Mouse (Mus musculus): ENCODE data around the gene Slc22a1. TPM values are rescaled to one million over a fixed set of nuclear protein-coding genes. Genes with fewer than 3 reads are reported as not detected.
A peak's percentile ranks its signal among the peaks of the same experiment; 100 is the strongest.

The Slc22a1 gene
- polyA plus RNA-seq, 1 experiment from 2014 or later = 0.58 TPM

- Histone ChIP-seq H3K36me3 (peaks cover 75% of the 10 kb centered on the region), H3K27ac (peak overlapping the region; percentile 78), H3K9me3 (no peaks in the 10 kb centered on the region), H3K4me3 (no peak overlapping the region), H3K27me3 (no peaks in the 10 kb centered on the region), H3K4me1 (peaks cover 44% of the 10 kb centered on the region), H3K9ac (peak overlapping the region; percentile 32; the same call in 1 of the 2 replicates), H3K4me2 (0 out of 2 replicates have a peak overlapping the region, but pooled peaks have one; percentile 7)
- 88% methylated on average over 2 of the region's 2 CpGs for WGBS
- ATAC-seq (ENCODE audit: insufficient number of reproducible peaks, insufficient read depth, low FRiP score, low TSS enrichment, low read depth) = no peak
These were observed 35.3 kb upstream of the Slc22a1 start for GRCm38 (mm10) chr17:12710976-12711375.

GRCm38 (mm10) chr17:12710050-12710780 is 34.6 kb upstream of the Slc22a1 start:
- Histone ChIP-seq H3K4me1 (peaks cover 47% of the 10 kb centered on the region), H3K4me3 (no peak overlapping the region), H3K27ac (peak overlapping the region; percentile 78), H3K4me2 (peak overlapping the region; percentile 18; the same call in 1 of the 2 replicates), H3K9ac (no peak overlapping the region), H3K36me3 (peaks cover 68% of the 10 kb centered on the region), H3K9me3 (no peaks in the 10 kb centered on the region), H3K27me3 (no peaks in the 10 kb centered on the region)
- ATAC-seq (ENCODE audit: insufficient number of reproducible peaks, insufficient read depth, low FRiP score, low TSS enrichment, low read depth) = peak; percentile 23; the same call in 1 of the 2 replicates
- 51% methylated on average over 13 of the region's 13 CpGs for WGBS

DNA sequence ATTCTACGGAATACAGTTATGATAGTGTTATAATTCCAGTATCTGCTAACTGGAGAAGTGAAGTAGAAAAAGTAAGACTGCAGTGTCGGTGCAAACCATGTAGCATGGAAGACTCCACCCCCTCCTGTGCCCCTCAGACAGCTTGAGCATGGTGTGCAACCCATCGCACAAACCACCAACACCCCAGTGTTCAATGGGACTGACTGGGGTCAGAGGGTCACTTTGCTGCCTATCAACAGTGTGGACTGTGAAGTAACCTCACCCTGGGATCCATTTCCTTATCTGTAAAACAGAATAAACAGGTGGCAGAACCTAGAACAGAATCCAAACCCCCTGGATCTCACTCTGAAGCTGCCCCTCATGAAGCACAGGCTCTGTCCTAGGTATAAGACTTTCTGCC is 32.8 kb upstream of the Slc22a1 start:
- no peak for ATAC-seq (ENCODE audit: insufficient number of reproducible peaks, insufficient read depth, low FRiP score, low TSS enrichment, low read depth)
- no peaks in the 10 kb centered on the region for H3K27me3 ChIP-seq
- no peaks in the 10 kb centered on the region for H3K9me3 ChIP-seq

GRCm38 (mm10) chr17:12706590-12707049 is 31.0 kb upstream of the Slc22a1 start:
- 73% methylated on average over 10 of the region's 10 CpGs for WGBS
- 0 out of 2 replicates have a peak overlapping the region, but pooled peaks have one; percentile 39 for H3K27ac ChIP-seq
- no peak overlapping the region for H3K9ac ChIP-seq
- H3K4me3 ChIP-seq = no peak overlapping the region
- H3K36me3 ChIP-seq = peaks cover 68% of the 10 kb centered on the region
- no peaks in the 10 kb centered on the region for H3K9me3 ChIP-seq
- ATAC-seq (ENCODE audit: insufficient number of reproducible peaks, insufficient read depth, low FRiP score, low TSS enrichment, low read depth) = no peak
- peaks cover 37% of the 10 kb centered on the region for H3K4me1 ChIP-seq
- H3K4me2 ChIP-seq = no peak overlapping the region
- H3K27me3 ChIP-seq = no peaks in the 10 kb centered on the region

More for the DNA sequence above, 32.8 kb upstream of the Slc22a1 start:
- WGBS = 88% methylated on average over 3 of the region's 3 CpGs
- Histone ChIP-seq H3K36me3 (peaks cover 68% of the 10 kb centered on the region), H3K4me2 (no peak overlapping the region), H3K4me3 (no peak overlapping the region), H3K4me1 (peaks cover 48% of the 10 kb centered on the region), H3K27ac (no peak overlapping the region), H3K9ac (no peak overlapping the region)

- Histone ChIP-seq H3K27ac (no peak overlapping the region), H3K36me3 (peaks cover 76% of the 10 kb centered on the region), H3K27me3 (no peaks in the 10 kb centered on the region), H3K9ac (no peak overlapping the region), H3K4me3 (no peak overlapping the region), H3K4me2 (no peak overlapping the region), H3K4me1 (peaks cover 20% of the 10 kb centered on the region), H3K9me3 (no peaks in the 10 kb centered on the region)
- ATAC-seq (ENCODE audit: insufficient number of reproducible peaks, insufficient read depth, low FRiP score, low TSS enrichment, low read depth) = no peak
- 91% methylated on average over 5 of the region's 5 CpGs for WGBS
These were observed 27.3 kb upstream of the Slc22a1 start for GRCm38 (mm10) chr17:12702901-12703300.

- H3K9me3 ChIP-seq = no peaks in the 10 kb centered on the region
- no peak overlapping the region for H3K9ac ChIP-seq
- no peak for ATAC-seq (ENCODE audit: insufficient number of reproducible peaks, insufficient read depth, low FRiP score, low TSS enrichment, low read depth)
- H3K4me2 ChIP-seq = no peak overlapping the region
- peaks cover 94% of the 10 kb centered on the region for H3K36me3 ChIP-seq
- H3K27me3 ChIP-seq = no peaks in the 10 kb centered on the region
- WGBS = 96% methylated on average over 6 of the region's 6 CpGs
- peaks cover 8% of the 10 kb centered on the region; the same call in 1 of the 2 replicates for H3K4me1 ChIP-seq
- no peak overlapping the region for H3K4me3 ChIP-seq
- no peak overlapping the region for H3K27ac ChIP-seq
These were observed 24.7 kb upstream of the Slc22a1 start for GRCm38 (mm10) chr17:12700373-12700772.

- no peaks in the 10 kb centered on the region for H3K27me3 ChIP-seq
- H3K27ac ChIP-seq = no peak overlapping the region
- H3K4me3 ChIP-seq = no peak overlapping the region
- ATAC-seq (ENCODE audit: insufficient number of reproducible peaks, insufficient read depth, low FRiP score, low TSS enrichment, low read depth) = no peak
- H3K4me2 ChIP-seq = no peak overlapping the region
- no peaks in the 10 kb centered on the region for H3K4me1 ChIP-seq
- no peaks in the 10 kb centered on the region for H3K9me3 ChIP-seq
- WGBS = 92% methylated on average over 7 of the region's 7 CpGs
- peaks cover 96% of the 10 kb centered on the region for H3K36me3 ChIP-seq
- no peak overlapping the region for H3K9ac ChIP-seq
These were observed 16.3 kb upstream of the Slc22a1 start for GRCm38 (mm10) chr17:12691899-12692298.

- Histone ChIP-seq H3K27ac (no peak overlapping the region), H3K9ac (no peak overlapping the region), H3K9me3 (no peaks in the 10 kb centered on the region), H3K4me2 (no peak overlapping the region), H3K4me1 (peaks cover 7% of the 10 kb centered on the region; the same call in 1 of the 2 replicates), H3K27me3 (no peaks in the 10 kb centered on the region), H3K36me3 (peaks cover 100% of the 10 kb centered on the region), H3K4me3 (no peak overlapping the region)
- 63% methylated on average over 3 of the region's 3 CpGs for WGBS
- no peak for ATAC-seq (ENCODE audit: insufficient number of reproducible peaks, insufficient read depth, low FRiP score, low TSS enrichment, low read depth)
These were observed 13.9 kb upstream of the Slc22a1 start for GRCm38 (mm10) chr17:12689537-12689936.

GRCm38 (mm10) chr17:12688427-12689110 is 12.9 kb upstream of the Slc22a1 start:
- Histone ChIP-seq H3K9me3 (no peaks in the 10 kb centered on the region), H3K4me1 (peaks cover 7% of the 10 kb centered on the region; the same call in 1 of the 2 replicates), H3K4me2 (no peak overlapping the region), H3K27ac (no peak overlapping the region), H3K4me3 (no peak overlapping the region), H3K9ac (no peak overlapping the region), H3K36me3 (peaks cover 100% of the 10 kb centered on the region), H3K27me3 (no peaks in the 10 kb centered on the region)
- ATAC-seq (ENCODE audit: insufficient number of reproducible peaks, insufficient read depth, low FRiP score, low TSS enrichment, low read depth) = no peak
- 91% methylated on average over 20 of the region's 20 CpGs for WGBS

GRCm38 (mm10) chr17:12684928-12685624 is 9.4 kb upstream of the Slc22a1 start:
- ATAC-seq (ENCODE audit: insufficient number of reproducible peaks, insufficient read depth, low FRiP score, low TSS enrichment, low read depth) = no peak
- no peaks in the 10 kb centered on the region for H3K9me3 ChIP-seq
- H3K9ac ChIP-seq = no peak overlapping the region
- H3K27ac ChIP-seq = peak overlapping the region; percentile 39; the same call in 1 of the 2 replicates
- peaks cover 92% of the 10 kb centered on the region for H3K36me3 ChIP-seq
- no peaks in the 10 kb centered on the region for H3K27me3 ChIP-seq
- H3K4me3 ChIP-seq = no peak overlapping the region
- H3K4me1 ChIP-seq = peaks cover 7% of the 10 kb centered on the region; the same call in 1 of the 2 replicates
- H3K4me2 ChIP-seq = no peak overlapping the region
- WGBS = 89% methylated on average over 7 of the region's 7 CpGs

DNA sequence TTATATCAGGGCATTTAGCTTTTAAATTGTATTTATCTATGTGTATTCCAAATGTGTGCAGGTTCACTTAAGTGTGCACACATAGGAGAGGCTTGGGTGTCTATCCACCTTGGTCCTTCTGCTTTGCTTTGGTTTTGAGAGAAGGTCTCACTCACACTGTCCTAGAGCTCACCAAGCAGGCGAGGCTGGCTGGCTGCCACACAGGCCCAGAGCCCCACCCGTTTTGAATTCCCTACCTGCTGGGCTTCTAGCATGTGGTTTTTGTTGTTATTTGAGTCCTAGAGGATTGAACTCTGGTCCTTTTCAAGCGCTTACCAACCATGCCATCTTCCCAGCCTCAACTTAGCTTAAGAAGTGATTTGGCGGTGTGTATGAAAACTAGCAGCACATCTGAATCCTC is 8.8 kb upstream of the Slc22a1 start:
- ATAC-seq (ENCODE audit: insufficient number of reproducible peaks, insufficient read depth, low FRiP score, low TSS enrichment, low read depth) = no peak
- H3K36me3 ChIP-seq = peaks cover 90% of the 10 kb centered on the region
- 59% methylated on average over 4 of the region's 4 CpGs for whole genome bisulfite sequencing
- no peak overlapping the region for H3K4me3 ChIP-seq
- H3K9me3 ChIP-seq = no peaks in the 10 kb centered on the region
- H3K27ac ChIP-seq = no peak overlapping the region
- H3K4me2 ChIP-seq = no peak overlapping the region
- H3K4me1 ChIP-seq = peaks cover 7% of the 10 kb centered on the region; the same call in 1 of the 2 replicates
- no peak overlapping the region for H3K9ac ChIP-seq
- no peaks in the 10 kb centered on the region for H3K27me3 ChIP-seq
